Mouse (Mus musculus) mesoderm, embryonic 11.5 days (tissue): ENCODE data around the gene Gnat1.

Experiments
- DNase-seq: peaks from one replicate; pipeline ENCODE4 v3.0.0-alpha.2; 2012; ENCODE audit warnings: low read depth, low spot score

The Gnat1 gene

DNA sequence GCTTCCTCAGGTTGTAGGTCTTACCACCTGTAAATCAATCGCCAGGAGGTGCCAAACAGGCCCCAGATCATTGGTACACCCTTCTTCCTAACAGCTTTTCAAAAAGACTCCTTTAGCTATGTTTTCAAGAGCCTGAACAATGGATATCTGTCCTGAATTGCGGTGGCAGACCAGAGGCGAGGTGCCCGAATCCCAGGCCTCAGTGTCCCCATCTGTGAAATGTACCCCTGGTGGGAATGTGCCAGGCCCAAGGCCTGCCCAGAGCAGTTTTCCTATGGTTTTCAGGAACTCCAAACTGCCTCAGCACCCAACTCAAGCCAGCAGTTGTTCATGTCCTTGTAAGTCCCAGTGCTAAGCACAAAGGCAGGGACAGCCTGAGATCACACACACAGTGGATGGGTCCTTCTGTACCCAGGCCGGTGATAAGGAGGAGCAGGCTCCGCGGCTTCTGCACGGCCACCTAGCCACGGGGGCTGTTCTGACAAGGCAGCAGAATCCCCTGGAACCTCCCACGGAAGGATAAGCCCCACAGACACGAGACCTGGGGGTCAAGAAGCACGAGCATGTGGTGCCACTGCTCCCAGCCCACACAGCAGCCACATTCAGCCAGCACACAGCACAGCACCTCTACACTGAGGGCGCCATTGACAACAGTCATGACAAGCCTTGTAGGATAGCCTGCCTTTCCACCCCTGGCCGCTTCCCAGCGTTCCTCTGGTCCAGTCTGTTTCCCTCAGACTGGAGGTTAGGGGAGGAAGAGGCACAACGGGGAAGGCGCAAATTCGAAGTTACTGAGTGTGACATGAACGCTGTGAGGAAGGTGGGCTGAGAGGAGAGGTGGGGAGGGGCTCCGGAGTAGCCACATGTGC, 51.9 kb downstream of the Gnat1 start:
- no peak for DNase-seq

GRCm38 (mm10) chr9:107626844-107627277, 52.7 kb downstream of the Gnat1 start:
- DNase-seq: peak; percentile 95

GRCm38 (mm10) chr9:107626158-107626843, 53.2 kb downstream of the Gnat1 start:
- DNase-seq: peak; percentile 65

DNA sequence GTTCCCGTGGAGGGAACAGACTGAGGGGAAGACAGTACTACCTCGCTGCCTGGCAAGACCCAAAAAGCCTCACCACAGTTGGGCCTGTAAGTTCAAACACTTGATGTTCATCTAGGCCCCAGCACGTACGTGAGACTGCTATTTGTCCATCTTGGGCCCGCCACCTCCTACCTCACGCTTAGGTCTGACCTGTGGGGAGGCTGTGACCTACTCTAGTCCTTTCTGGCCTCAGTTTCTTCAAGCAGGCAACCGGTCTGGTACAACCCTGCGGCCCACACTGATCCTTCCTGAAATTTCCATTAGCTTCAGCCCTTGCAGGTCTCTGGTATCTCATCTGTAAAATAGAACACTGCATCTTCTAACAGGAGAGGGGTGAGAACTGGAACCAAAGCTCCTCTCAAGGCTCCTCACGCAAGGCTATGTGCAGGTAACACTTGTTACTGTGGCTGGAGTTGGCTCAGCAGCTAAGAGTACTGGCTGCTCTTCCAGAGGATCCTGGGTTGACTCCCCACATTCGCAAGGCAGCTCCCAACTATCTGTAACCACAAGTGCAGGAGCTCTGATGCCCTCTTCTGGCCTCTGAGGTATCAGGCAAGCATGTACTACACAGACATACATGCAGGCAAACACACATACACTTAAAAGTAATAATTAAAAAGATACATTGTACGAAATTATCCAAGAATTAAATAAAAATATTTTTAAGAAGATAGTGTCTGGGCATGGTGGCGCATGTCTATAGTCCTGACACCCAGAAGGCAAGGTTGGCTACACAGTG, 54.0 kb downstream of the Gnat1 start:
- DNase-seq: no peak

DNA sequence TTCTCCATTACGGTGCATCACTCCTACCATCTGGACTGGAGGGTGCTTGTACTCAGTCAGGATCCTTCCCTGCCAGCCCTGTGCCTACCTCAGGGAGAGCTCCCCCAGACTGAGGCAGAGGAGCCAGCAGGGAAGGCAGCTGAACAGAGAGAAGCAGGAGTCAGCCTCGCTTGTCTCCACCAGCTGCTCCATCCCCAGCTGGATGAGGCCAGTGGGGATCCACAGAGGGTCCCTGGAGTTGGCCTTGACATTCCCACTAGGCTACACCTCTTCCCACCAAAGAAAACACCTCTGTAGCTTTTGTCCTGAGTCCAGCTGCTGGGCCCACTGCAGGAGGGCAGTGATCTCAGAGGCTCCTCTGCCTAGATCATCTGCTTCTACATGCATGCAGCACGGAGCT, 54.6 kb downstream of the Gnat1 start:
- DNase-seq: no peak

GRCm38 (mm10) chr9:107624539-107624938, 55.0 kb downstream of the Gnat1 start:
- DNase-seq: no peak
